Mouse (Mus musculus) liver, postnatal 0 days (tissue): ENCODE data around the gene Tnks2. TPM values are rescaled to one million over a fixed set of nuclear protein-coding genes. Genes with fewer than 3 reads are reported as not detected.

Experiments
- ATAC-seq: fragments of 200-750 bp; cut with Nextera tagmentation; 2 replicates; pipeline ENCODE4 v1.8.0; 2017; ENCODE audit warnings: mild to moderate bottlenecking, moderate library complexity
- DNase-seq: peaks from one replicate; pipeline ENCODE4 v3.0.0-alpha.2; 2016
- H3K27ac ChIP-seq: fragments of 300-500 bp; sonication (generic); 2 replicates; pipeline ENCODE4 v1.5.1; 2014; ENCODE audit warnings: antibody characterized with exemption, moderate library complexity, mild to moderate bottlenecking, low read depth
- H3K27me3 ChIP-seq: fragments of 300-500 bp; sonication (generic); 2 replicates; pipeline ENCODE4 v1.6.1; 2014; ENCODE audit warnings: low read length, control low read depth, mixed read lengths; ENCODE audit not compliant: insufficient read depth
- H3K36me3 ChIP-seq: fragments of 300-500 bp; sonication (generic); replicated peaks from 2 replicates; pipeline ENCODE4 v1.6.1; 2014; ENCODE audit warnings: mild to moderate bottlenecking, control low read depth, low read length, moderate library complexity, mixed read lengths; ENCODE audit not compliant: insufficient read depth
- H3K4me1 ChIP-seq: fragments of 300-500 bp; sonication (generic); 2 replicates; pipeline ENCODE4 v1.6.1; 2014; ENCODE audit warnings: antibody characterized with exemption, mild to moderate bottlenecking, control low read depth; ENCODE audit not compliant: insufficient read depth
- H3K4me2 ChIP-seq: fragments of 300-500 bp; sonication (generic); 2 replicates; pipeline ENCODE4 v1.6.1; 2014; ENCODE audit warnings: low read depth, mild to moderate bottlenecking, low read length, moderate library complexity, mixed read lengths
- H3K4me3 ChIP-seq: fragments of 300-500 bp; sonication (generic); 2 replicates; pipeline ENCODE4 v1.5.1; 2014; ENCODE audit warnings: low read depth, low read length
- H3K9ac ChIP-seq: fragments of 300-500 bp; sonication (generic); replicated peaks from 2 replicates; pipeline ENCODE4 v1.6.1; 2014; ENCODE audit warnings: mild to moderate bottlenecking, moderate library complexity
- H3K9me3 ChIP-seq: fragments of 300-500 bp; sonication (generic); 2 replicates; pipeline ENCODE4 v1.6.1; 2016; ENCODE audit warnings: mild to moderate bottlenecking, control low read depth, low read length, mixed read lengths
- CTCF ChIP-seq: sonication (generic); IDR thresholded peaks from 2 replicates; pipeline ENCODE4 v1.5.1; 2016; ENCODE audit warnings: antibody characterized with exemption, low read depth
- EP300 ChIP-seq: IDR thresholded peaks from 2 replicates; pipeline ENCODE4 v1.6.1; 2016; ENCODE audit warnings: antibody characterized with exemption, low read depth, mild to moderate bottlenecking
- WGBS: fragments of 180-500 bp; shearing (Covaris S2); extraction: QIAGEN DNeasy Blood & Tissue Kit; methylation state at CpG from one replicate; pipeline ENCODE4 v1.1.7; 2014; ENCODE audit not compliant: insufficient replicate concordance; 5-methylcytosine and 5-hydroxymethylcytosine counted together
- polyA plus RNA-seq: library from polyadenylated mRNA; unstranded; fragments of >200 nt; fragmentation: Nextera tagmentation; extraction: Ambion mirVana; gene quantifications from 2 replicates; pipeline ENCODE4 v1.2.1, GENCODE M21; 2015

Tnks2 gene
- polyA plus RNA-seq, 1 experiment from 2014 or later: 9.3 TPM

DNA sequence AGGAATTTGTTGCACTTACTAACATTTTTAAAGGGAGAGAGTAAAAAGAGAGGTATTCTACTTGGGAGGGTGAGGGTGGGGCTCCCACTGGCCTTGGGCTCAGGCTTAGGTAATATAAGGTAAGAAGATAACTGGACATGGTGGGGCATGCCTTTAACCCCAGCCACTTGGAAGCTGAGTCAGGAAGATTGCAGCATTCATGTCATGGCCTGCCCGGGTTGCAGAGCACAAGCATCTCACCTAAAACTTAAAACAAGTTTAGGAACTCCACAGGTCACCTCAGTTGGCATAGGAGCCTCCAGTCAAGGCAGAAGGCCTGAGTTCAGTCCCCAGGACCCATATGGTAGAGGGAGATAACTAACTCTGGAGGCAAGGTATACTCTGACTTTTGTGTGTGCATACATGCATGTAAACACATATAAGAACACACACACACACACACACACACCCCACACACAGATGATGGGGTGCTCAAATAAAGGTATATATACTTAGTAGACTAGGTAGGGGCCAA, 82.9 kb downstream of the Tnks2 start:
- H3K4me3 ChIP-seq: no peak overlapping the region
- 67% methylated on average over 1 of the region's 1 CpGs for WGBS
- no peaks in the 10 kb centered on the region for H3K9me3 ChIP-seq
- ATAC-seq: no peak
- H3K36me3 ChIP-seq: no peaks in the 10 kb centered on the region
- no peak overlapping the region for H3K4me2 ChIP-seq
- TF ChIP-seq CTCF (no peak), EP300 (no peak)
- no peak overlapping the region for H3K27ac ChIP-seq
- no peak overlapping the region for H3K9ac ChIP-seq
- H3K27me3 ChIP-seq: peaks cover 9% of the 10 kb centered on the region; the same call in 1 of the 2 replicates
- DNase-seq: peak; percentile 7
- peaks cover 10% of the 10 kb centered on the region for H3K4me1 ChIP-seq

DNA sequence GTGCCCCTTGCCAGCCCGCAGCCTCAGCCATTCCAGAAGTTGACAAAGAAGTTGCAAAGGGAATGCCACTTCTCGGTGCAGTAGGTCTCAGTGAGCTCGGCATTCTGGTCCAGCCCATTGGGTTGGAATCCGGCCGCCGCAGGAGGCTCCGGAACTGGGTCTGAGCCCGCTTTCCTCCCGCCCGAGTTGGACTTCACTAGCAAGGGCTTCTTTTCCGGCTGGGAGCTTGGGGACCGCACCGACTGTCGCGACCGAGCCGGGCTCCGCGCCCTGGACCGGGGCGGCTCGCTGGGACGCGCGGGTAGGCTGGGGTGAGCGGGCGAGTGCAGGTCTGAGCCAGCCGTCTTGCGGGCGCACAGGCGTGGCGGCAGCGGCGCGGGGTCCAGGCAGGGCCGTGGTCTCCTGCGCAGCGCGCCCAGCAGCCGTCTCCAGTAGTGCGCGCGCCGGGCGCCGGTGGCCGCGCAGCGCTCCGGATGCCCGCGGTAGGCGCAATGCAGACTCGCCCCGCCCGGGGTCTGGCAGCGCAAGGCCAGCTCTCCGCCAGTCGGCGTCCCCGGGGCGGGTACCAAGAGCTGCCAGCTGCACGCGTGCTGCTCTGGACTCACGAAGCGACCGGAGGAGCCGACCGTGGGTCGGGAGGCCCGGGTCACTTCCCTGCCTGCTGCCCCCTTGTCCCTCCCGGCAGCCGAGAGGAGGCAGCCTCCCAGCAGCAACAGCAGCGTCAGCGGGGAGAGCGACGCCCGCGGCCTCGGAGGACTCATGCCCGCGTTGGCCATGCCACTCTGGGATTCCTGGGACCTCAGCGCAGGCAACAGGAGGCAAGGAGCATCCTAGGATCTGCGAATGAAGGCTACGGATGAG, 84.6 kb downstream of the Tnks2 start:
- Histone ChIP-seq H3K27ac (peak overlapping the region; percentile 64; the same call in 1 of the 2 replicates), H3K4me2 (peak overlapping the region; percentile 98), H3K9me3 (no peaks in the 10 kb centered on the region), H3K9ac (peak overlapping the region; percentile 79), H3K4me1 (peaks cover 10% of the 10 kb centered on the region), H3K27me3 (peaks cover 9% of the 10 kb centered on the region; the same call in 1 of the 2 replicates), H3K4me3 (peak overlapping the region; percentile 77), H3K36me3 (no peaks in the 10 kb centered on the region)
- DNase-seq (peak; percentile 80), ATAC-seq (peak; percentile 85)
- TF ChIP-seq CTCF (peak; percentile 52), EP300 (no peak)
- WGBS: under 1% methylated on average over 74 of the region's 85 CpGs

DNA sequence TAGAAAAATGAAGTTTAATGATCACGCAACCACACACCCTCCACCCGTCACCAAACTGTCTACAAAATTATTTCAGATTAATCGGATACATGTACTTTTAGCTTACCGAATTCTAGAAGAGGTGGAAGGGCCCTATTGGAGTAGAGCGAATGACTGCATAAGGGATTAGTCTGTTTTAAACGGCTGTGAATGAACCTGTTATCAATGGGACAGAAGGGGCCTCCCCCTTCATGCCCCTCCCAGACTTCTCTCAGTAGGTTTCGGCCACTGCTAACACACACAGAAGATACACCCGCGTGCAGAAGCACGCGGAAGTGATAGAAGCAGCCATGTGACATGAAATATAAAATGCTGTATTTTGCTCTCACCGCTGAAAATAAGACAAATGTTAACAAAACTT, 85.4 kb downstream of the Tnks2 start, which contains the start of gene Fgfbp3:
Gene Fgfbp3 (minus strand): TSS at position 150 of the 400 bp plus-strand sequence.
- peak within 1 kb of the TSS; percentile 79 for H3K9ac ChIP-seq
- peak within 1 kb of the TSS; percentile 98 for H3K4me2 ChIP-seq
- ATAC-seq (peak; percentile 63), DNase-seq (no peak)
- H3K27me3 ChIP-seq: peaks cover 9% of the 10 kb centered on the region; the same call in 1 of the 2 replicates
- 8% methylated on average over 12 of the region's 12 CpGs for WGBS
- peaks cover 10% of the 10 kb centered on the region for H3K4me1 ChIP-seq
- H3K36me3 ChIP-seq: no peaks in the 10 kb centered on the region
- no peaks in the 10 kb centered on the region for H3K9me3 ChIP-seq
- H3K4me3 ChIP-seq: peak within 1 kb of the TSS; percentile 77
- TF ChIP-seq CTCF (no peak), EP300 (no peak)
- peak within 1 kb of the TSS; percentile 64; the same call in 1 of the 2 replicates for H3K27ac ChIP-seq

DNA sequence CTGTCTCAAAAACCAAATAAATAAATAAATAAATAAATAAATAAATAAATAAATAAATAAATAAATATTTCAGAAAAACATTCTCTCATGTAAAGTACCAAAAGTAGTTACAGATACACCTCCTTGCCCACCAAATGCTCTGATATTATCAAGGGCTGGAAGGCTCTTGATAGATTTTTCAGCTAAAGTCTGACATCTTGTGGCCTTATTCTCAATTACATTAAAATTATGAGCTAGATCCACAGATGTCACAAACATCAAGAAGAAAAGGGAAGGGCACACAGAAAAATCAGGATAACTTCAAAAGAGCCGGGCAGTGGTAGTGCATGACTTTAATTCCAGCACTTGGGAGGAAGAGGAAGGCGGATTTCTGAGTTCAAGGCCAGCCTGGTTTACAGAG, 88.0 kb downstream of the Tnks2 start:
- H3K27ac ChIP-seq: no peak overlapping the region
- no peak for ATAC-seq
- H3K4me3 ChIP-seq: no peak overlapping the region
- WGBS: 23% methylated on average over 2 of the region's 2 CpGs
- H3K4me2 ChIP-seq: no peak overlapping the region
- H3K36me3 ChIP-seq: no peaks in the 10 kb centered on the region
- H3K27me3 ChIP-seq: peaks cover 9% of the 10 kb centered on the region; the same call in 1 of the 2 replicates
- H3K9me3 ChIP-seq: no peaks in the 10 kb centered on the region
- TF ChIP-seq CTCF (peak; percentile 56), EP300 (no peak)
- H3K4me1 ChIP-seq: peaks cover 16% of the 10 kb centered on the region
- no peak overlapping the region for H3K9ac ChIP-seq
- DNase-seq: no peak

DNA sequence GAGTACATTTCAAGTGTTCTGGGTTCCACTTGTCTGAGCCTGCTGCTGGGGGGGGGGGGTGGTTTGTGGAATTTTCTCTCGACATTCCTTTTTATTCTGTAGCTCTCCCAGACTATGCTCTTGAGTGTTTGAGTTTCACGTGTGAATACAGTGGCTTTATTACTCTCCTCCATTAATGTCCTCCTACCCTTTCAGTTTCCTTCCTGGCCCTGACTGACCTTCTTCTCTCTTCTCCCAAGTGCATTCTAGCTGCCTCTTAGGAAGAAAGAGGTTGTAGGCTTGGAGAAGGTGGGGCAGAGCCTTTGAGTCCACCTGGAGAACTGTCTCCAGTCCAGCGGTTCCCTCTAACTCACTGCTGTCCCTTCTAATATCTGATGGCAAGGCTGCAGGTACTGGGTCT, 88.9 kb downstream of the Tnks2 start:
- Histone ChIP-seq H3K4me1 (peaks cover 24% of the 10 kb centered on the region), H3K4me3 (no peak overlapping the region), H3K27ac (no peak overlapping the region), H3K27me3 (peaks cover 6% of the 10 kb centered on the region; the same call in 1 of the 2 replicates), H3K9ac (no peak overlapping the region), H3K4me2 (no peak overlapping the region), H3K9me3 (no peaks in the 10 kb centered on the region), H3K36me3 (no peaks in the 10 kb centered on the region)
- no peak for ATAC-seq
- 69% methylated on average over 3 of the region's 3 CpGs for WGBS
- TF ChIP-seq EP300 (no peak), CTCF (no peak)
- DNase-seq: no peak
